Mouse (Mus musculus): ENCODE data around the gene Vmn1r34. TPM values are rescaled to one million over a fixed set of nuclear protein-coding genes. Genes with fewer than 3 reads are reported as not detected.
"Not testable (repeated sequence)": the region's sequence is repeated elsewhere in the genome, so short reads cannot be mapped to it uniquely, and the experiment has no call there.

Vmn1r34 gene
- not detected for total RNA-seq (2021)
- long read RNA-seq, experiment 1 = 0 reads
- long read RNA-seq, experiment 2 = 0 reads

DNA sequence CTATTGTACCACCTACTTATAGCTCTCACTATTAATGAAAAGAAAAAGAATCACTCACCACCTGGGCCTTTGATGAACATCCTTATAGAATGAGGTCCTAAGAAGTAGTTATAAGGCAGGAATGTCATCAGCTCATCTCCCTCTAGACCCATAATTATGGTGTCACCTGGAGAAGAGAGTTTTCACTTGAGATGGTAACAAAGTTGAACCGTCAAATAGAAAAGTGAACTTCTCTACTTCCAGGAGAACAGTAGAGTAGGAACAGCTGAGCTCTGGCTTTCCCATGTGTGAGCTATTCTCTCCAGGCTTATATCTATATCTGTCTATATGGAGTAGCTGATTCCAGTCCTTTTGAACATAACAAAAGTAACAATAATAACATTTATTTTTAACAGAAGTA, at the start of gene Vmn1r34:
Gene Vmn1r34, minus strand, starts transcription at position 101 of the 400 bp plus-strand sequence.
- intact Hi-C loops (cut with DNase I) = no loop called here
- DNase-seq = no peak

DNA sequence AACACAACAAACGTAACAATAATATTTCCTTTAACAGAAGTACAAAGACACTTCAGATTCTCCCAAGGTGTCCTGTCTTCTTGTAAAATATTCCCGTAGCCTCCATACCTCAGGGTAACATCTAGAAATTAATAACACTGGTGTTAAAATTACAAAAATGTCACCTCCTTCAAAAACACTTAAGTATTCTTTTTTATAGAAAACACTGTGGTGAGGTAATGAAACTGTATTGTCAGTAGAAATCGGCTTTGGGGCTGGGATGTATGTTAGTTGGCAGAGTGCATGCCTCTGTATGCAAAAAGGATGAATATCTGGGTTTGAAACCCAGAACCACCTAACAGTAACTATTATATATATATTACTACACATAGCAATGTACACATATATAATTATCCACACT, 42.1 kb upstream of the Vmn1r34 start, which contains the start of gene Vmn1r35:
Gene Vmn1r35, minus strand, starts transcription at position 101 of the 400 bp plus-strand sequence.
- intact Hi-C loops (cut with DNase I) = no loop called here

DNA sequence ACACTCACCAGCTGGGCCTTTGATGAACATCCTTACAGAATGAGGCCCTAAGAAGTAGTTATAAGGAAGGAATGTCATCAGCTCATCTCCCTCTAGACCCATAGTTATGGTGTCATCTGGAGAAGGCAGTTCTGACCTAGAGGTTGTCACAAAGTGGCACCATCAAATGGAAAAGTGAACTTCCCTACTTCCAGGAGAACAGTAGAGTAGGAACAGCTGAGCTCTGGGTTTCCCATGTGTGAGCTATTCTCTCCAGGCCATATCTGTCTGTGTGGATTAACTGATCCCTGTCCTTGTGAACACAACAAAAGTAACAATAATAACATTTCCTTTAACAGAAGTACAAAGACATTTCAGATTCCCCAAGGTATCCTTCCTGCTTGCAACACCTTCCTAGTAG, 25.5 kb downstream of the Vmn1r34 start, which contains the start of gene Vmn1r33:
Gene Vmn1r33, minus strand, starts transcription at position 101 of the 400 bp plus-strand sequence.
- intact Hi-C loops (cut with DNase I); DNase-seq: not testable (repeated sequence)

More for the DNA sequence above, 42.1 kb upstream of the Vmn1r34 start, which contains the start of gene Vmn1r35:
- DNase-seq = no peak

DNA sequence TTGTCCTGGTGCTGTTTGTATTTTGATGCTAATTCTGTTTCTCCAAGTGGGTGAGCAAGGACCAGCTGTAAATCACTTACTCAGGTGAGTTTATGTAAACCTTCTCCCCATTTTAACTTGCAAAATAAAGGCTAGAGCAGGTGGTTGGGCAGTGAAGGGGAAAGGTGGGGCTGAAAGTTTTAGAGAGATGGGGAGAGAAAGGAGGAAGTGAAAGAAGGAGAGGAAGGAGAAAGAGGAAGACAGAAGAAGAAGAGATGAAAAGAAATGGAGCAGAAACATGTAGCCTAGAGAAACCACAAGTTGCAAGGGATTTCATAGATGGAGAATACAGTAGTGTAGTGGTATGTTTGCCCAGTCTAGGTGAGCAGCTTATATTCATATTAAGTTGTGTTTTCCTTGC, 47.9 kb downstream of the Vmn1r34 start:
- intact Hi-C loops (cut with DNase I) = no loop called here
- no peak for DNase-seq

Other genes with a start within 250 kb of the Vmn1r34 start
- 1 to 10 TPM; 4.9 to 7.6 TPM for gene Mad2l1, start 108.5 kb downstream of the Vmn1r34 start, total RNA-seq (2021)
- not detected for gene Vmn1r32, start 83.8 kb downstream of the Vmn1r34 start, total RNA-seq (2021)
- not detected for gene Vmn1r33, start 25.6 kb downstream of the Vmn1r34 start, total RNA-seq (2021)
- gene Vmn1r35, start 42.0 kb upstream of the Vmn1r34 start, total RNA-seq (2021) = not detected
- gene Vmn1r36, start 75.3 kb upstream of the Vmn1r34 start, total RNA-seq (2021) = not detected
- not detected for gene Vmn1r37, start 85.5 kb upstream of the Vmn1r34 start, total RNA-seq (2021)
- not detected for gene Vmn1r38, start 138.7 kb upstream of the Vmn1r34 start, total RNA-seq (2021)
- not detected for gene Vmn1r39, start 166.7 kb upstream of the Vmn1r34 start, total RNA-seq (2021)